Mouse (Mus musculus): ENCODE measurements around the gene Slc51b. TPM values are rescaled to one million over a fixed set of nuclear protein-coding genes. Genes with fewer than 3 reads are reported as not detected.

Slc51b gene
- total RNA-seq, 1 experiment from 2014 or later = not detected

- ATAC-seq (replicated peaks; ENCODE audit: low read depth, poor library complexity, severe bottlenecking) = no peak
Observed at GRCm38 (mm10) chr9:65411326-65411725, 11.4 kb downstream of the Slc51b start.

- no peak for ATAC-seq (replicated peaks; ENCODE audit: low read depth, poor library complexity, severe bottlenecking)
Observed at GRCm38 (mm10) chr9:65410378-65410777, 12.4 kb downstream of the Slc51b start.

- ATAC-seq (replicated peaks; ENCODE audit: low read depth, poor library complexity, severe bottlenecking) = no peak
Observed at GRCm38 (mm10) chr9:65408871-65409295, 13.9 kb downstream of the Slc51b start.

DNA sequence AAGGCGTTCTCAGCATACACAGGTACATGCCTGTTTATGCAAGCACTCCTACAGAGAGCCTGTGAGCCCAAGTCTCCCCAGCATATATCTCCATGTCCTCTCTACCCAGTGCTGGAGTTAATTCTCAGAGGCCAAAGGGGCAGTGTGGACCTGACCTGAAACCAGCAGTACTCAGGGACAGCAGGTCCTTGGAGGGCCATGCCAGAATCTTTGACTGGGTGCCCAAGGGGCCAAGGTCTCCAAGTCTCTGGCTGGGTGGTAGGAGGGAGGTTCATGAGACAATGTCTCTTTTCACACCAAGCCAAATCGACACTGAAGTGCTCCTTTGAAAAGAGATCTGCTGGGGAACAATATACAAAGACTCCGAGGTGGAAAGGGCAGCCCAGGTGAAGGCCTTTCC is 14.9 kb downstream of the Slc51b start:
- no peak for ATAC-seq (replicated peaks; ENCODE audit: low read depth, poor library complexity, severe bottlenecking)

GRCm38 (mm10) chr9:65407327-65407726 is 15.4 kb downstream of the Slc51b start:
- ATAC-seq (replicated peaks; ENCODE audit: low read depth, poor library complexity, severe bottlenecking) = no peak

DNA sequence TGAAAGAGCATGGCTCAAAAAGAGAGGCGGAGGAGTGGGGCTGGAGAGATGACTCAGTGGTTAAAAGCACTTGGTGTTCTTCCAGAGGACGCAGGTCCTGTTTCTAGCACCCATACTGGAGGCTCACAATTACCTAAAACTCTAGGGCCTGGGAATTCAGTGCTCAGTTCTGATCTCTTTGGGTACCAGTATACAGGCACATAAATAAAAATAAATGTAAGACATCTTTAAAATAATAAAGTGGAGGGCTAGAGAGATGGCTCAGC is 17.6 kb downstream of the Slc51b start:
- no peak for ATAC-seq (replicated peaks; ENCODE audit: low read depth, poor library complexity, severe bottlenecking)

GRCm38 (mm10) chr9:65404331-65405183 is 18.2 kb downstream of the Slc51b start:
- peak; percentile 81 for ATAC-seq (replicated peaks; ENCODE audit: low read depth, poor library complexity, severe bottlenecking)

DNA sequence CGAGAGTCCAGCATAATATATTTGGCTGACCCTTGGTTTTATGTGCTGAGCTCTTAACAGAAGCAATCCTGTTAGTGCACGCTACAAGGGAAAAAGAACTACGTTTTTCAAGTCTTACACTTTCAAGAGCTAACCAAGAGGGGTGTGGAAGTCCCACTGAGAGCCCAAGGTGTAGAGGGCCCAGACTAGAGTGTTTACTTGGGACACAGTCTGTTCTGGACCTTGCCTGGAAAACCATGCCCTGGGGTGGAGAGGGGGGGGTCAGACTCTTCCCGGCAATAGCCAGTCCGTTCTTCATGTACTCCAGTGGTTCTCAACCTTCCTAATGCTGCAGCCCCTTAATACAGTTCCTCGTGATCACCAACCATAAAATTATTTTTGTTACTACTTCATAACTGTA is 22.8 kb downstream of the Slc51b start:
- ATAC-seq (replicated peaks; ENCODE audit: low read depth, poor library complexity, severe bottlenecking) = no peak

- ATAC-seq (replicated peaks; ENCODE audit: low read depth, poor library complexity, severe bottlenecking) = peak; percentile 94
Observed at GRCm38 (mm10) chr9:65398279-65398678, 24.5 kb downstream of the Slc51b start, which contains the start of gene Rasl12. Gene Rasl12 (plus strand): TSS chr9:65398506.

- no peak for ATAC-seq (replicated peaks; ENCODE audit: low read depth, poor library complexity, severe bottlenecking)
Observed at GRCm38 (mm10) chr9:65394360-65394759, 28.4 kb downstream of the Slc51b start.

GRCm38 (mm10) chr9:65393606-65394005 is 29.1 kb downstream of the Slc51b start:
- ATAC-seq (replicated peaks; ENCODE audit: low read depth, poor library complexity, severe bottlenecking) = no peak

DNA sequence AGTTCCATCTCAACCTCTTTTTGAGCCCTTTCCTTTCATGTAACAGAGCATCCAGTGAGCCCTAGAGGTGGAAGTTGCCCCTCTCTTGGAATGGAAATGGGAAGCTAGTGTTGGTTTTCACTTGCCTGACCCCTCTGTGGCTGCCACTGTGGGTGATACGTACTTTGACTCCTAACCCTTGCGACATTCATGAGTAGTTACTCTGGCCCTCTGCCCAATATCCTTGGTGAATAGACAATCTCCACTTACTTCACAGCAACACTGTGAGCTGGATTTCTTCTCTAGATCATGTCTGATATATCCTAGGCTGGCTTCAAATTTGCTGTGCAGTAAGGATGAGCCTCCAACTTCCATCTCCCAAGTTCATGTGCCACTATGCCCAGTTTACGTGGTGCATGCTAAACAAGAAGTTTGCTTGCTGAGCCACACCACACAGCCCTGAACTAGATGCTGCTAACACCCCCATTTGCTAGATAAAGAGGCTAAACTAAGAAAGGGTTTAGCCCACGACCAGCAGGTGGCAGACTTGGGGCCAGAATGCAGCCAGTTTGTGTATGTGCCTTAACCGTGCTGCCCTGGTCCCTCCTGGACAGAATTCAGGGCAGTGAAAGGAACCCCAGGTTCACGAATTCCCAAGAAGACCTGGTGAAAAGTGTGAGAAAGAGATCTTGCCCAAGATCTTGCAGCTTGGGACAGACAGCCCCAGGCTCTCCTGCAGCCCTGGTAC is 30.0 kb downstream of the Slc51b start:
- peak; percentile 83 for ATAC-seq (replicated peaks; ENCODE audit: low read depth, poor library complexity, severe bottlenecking)

DNA sequence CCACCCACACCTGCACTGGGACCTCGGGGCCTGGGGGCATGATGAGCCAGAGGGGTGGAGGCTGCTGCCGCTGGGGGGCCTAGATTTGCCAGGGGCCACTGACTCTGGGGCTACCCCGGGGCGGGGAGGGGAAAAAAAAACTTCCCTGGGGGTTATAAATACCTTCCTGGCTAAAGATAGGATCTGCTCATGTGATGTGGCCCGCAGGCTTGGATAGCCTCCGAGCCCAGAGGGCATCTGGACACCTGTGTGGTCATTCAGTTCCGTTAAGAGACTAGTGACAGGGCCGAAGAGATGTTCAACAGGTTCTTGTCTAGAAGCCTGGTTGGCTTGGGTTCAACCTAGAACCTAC is 31.2 kb downstream of the Slc51b start, which contains the start of gene Kbtbd13:
Gene Kbtbd13 (minus strand): TSS at position 40 of the 352 bp plus-strand sequence.
- no peak for ATAC-seq (replicated peaks; ENCODE audit: low read depth, poor library complexity, severe bottlenecking)

- peak; percentile 50; the same call in 1 of the 2 replicates for ATAC-seq (replicated peaks; ENCODE audit: low read depth, poor library complexity, severe bottlenecking)
Observed at GRCm38 (mm10) chr9:65390752-65391612, 31.8 kb downstream of the Slc51b start.

DNA sequence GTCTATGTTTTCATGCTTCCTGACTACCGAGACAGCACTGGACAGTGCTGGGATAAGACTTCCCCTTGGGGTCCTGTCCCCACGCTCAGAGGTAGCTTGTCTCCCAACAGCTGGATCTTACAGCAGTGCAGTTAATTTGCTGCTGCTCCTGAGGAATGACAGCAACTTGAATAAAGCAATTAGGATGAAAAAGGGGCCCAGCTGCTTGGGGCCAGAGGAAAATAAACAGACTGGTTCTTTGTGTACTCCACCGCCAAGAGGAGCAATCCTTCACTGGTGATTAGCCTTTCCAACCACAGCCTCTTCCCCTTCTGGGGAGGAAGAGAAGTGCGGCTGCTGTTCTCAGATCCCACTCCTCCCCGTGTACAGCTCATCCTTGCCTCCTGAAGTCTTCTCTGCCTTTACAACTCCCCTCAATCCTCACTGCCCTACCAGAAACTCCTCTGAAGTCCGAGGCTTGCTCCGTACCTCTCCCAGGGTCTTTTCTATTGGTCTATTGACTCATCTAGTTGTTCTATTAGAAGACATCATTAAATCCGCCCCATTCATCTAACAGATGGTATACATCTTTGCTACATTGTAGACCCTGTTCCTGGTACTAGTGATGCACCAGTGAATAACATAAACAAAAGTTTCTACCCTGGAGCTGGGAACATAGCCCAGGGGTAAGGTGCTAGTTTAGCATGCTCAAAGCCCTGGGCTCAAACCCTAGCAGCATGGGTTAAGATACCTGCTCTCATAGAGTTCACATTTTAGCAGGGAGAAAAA is 36.2 kb downstream of the Slc51b start:
- ATAC-seq (replicated peaks; ENCODE audit: low read depth, poor library complexity, severe bottlenecking) = no peak

DNA sequence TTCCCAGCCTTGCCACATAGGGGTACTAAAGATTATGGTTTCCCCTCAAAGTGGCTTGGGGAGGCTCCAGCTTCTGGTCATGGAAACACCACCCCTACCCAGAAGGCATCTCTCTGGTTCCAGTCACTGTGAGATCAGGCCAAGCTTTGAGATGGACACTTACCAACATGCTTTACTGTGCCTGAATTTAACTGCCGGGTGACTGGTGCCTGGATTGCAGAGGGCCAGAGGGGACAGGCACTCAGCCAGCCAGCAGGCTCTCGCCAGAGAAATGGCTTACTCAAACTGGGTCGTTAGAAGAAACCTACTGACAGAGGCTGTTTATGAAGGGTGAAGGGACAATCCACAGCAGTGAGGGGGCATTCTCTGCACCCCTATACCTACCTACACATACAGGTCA is 38.5 kb downstream of the Slc51b start:
- ATAC-seq (replicated peaks; ENCODE audit: low read depth, poor library complexity, severe bottlenecking) = no peak

DNA sequence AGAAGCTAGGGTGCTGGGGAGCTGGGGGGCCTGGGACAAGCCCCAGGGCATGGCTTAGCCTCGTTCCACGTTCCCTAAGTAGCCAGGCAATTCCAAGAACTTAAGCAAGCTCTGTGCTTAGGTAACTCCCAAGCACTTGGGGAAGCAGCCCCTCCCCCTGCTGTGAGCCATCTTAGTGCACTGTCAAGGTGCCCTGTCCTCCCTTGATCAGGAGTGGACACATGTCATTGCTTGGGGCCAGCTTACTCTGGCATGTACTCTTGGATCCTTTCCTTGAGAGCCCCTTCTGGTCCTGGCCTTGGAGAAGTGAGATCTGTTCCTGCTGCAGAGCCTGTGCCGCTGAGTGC is 40.0 kb downstream of the Slc51b start:
- no peak for ATAC-seq (replicated peaks; ENCODE audit: low read depth, poor library complexity, severe bottlenecking)

DNA sequence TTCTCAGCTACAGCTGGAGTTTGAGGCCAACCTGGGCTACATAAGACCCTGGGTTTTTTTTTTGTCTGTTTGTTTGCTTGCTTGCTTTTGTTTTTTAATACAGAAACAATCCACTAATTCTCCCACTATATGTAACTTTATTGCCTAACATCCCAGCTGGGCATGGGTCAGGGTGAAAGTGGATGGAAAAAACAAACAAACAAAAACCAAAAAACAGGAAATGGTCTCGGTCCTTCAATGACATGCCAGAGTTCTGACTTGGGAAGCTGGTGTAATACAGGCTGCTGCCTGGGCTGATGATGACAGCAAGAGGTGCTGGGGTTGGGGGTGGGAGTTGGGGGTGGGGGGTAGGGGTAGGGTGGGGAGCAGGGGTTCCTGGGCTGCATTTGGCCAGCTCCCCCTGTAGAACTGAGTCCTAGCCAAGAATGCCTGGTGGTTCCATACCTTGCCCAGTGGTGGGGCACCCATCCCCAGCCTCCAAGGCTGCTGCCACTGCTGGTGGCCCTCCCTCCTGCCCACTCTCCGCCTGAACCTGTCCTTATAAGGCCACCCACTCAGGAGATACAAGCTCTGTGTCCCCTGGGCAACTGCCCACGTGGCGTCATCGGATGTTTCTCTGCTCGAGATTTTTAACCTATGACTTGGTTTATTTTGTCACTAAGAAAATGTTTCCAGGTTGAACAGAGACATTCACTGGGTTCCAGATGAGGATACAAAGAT is 40.6 kb downstream of the Slc51b start:
- ATAC-seq (replicated peaks; ENCODE audit: low read depth, poor library complexity, severe bottlenecking) = no peak

GRCm38 (mm10) chr9:65381017-65381590 is 41.7 kb downstream of the Slc51b start:
- ATAC-seq (replicated peaks; ENCODE audit: low read depth, poor library complexity, severe bottlenecking) = no peak

Measured in common myeloid progenitor, adult 5-6 weeks (primary cell).